8 mouse cellular contexts compared by ENCODE assay signal in genomic region chr15:100041267-100042047, GRCm38 (mm10). TPM values are rescaled to one million over a fixed set of nuclear protein-coding genes. Genes with fewer than 3 reads are reported as not detected.
DNase-seq lines count a peak whose midpoint lies in the region; ATAC-seq lines count a peak whose summit lies in the region.

No protein-coding gene starts in this region.

- no peaks in the 10 kb centered on the region for H3K9me3 ChIP-seq in liver, embryonic 16.5 days (replicated peaks; ENCODE audit: control insufficient read depth, low read length)

- peak overlapping the region; percentile 26 for H3K4me2 ChIP-seq in liver, embryonic 16.5 days (ENCODE audit: low read depth, low read length)

- H3K4me3 ChIP-seq in liver, embryonic 16.5 days (ENCODE audit: low read depth, low read length): no peak overlapping the region

- H3K27ac ChIP-seq in liver, embryonic 16.5 days (ENCODE audit: low read length): no peak overlapping the region

- DNase-seq in heart, adult 18-20 months: peak; percentile 31 to 41
- DNase-seq in heart, postnatal 25 days (ENCODE audit: low spot score): no peak
- peak; percentile 51 for DNase-seq in MEL-GATA-1-ER (ENCODE audit: extremely low read depth, low read depth)
- DNase-seq in retina, postnatal 1 day: peak; percentile 64
- DNase-seq in embryo, embryonic 9.5 days (ENCODE audit: extremely low spot score): no peak
- no peak for DNase-seq in layer of hippocampus, adult 9-10 months (ENCODE audit: low spot score)

- H3K9ac ChIP-seq in liver, embryonic 16.5 days (ENCODE audit: low read depth, low read length): no peak overlapping the region

- WGBS in liver, embryonic 16.5 days (ENCODE audit: insufficient replicate concordance): 24% methylated on average over 10 of the region's 10 CpGs

- H3K4me1 ChIP-seq in liver, embryonic 16.5 days (ENCODE audit: control insufficient read depth, low read depth, low read length): peaks cover 25% of the 10 kb centered on the region

- H3K27me3 ChIP-seq in liver, embryonic 16.5 days (ENCODE audit: control insufficient read depth, insufficient read depth, low read depth, low read length): peaks cover 14% of the 10 kb centered on the region

- ATAC-seq in granulocyte monocyte progenitor cell, adult 5-6 weeks (replicated peaks; ENCODE audit: poor library complexity, severe bottlenecking): peak; percentile 65
- no peak for ATAC-seq in liver, embryonic 16.5 days (ENCODE audit: low read depth)

- intact Hi-C loops in heart, postnatal 25 days (cut with DNase I): loop anchor here (5.0 kb wide), 1 partner anchor 41 kb away; no protein-coding TSS in a partner anchor

- H3K36me3 ChIP-seq in liver, embryonic 16.5 days (ENCODE audit: control insufficient read depth, insufficient read depth): no peaks in the 10 kb centered on the region

RNA-seq across cellular contexts. Expression of gene Dip2b, which starts 3.0 kb away (rescaled TPM):
- total RNA-seq in heart, adult 18-20 months (2021): 10 to 100 TPM; 19.4 to 20.2 TPM
- 10 to 100 TPM; 21.6 to 23.3 TPM for total RNA-seq in heart, postnatal 25 days (2021)
- 13.3 and 23.3 TPM in 2 replicates for total RNA-seq in granulocyte monocyte progenitor cell, adult 5-6 weeks (2014; fragmentation: Nextera tagmentation)
- 11.0 and 11.9 TPM in 2 replicates for total RNA-seq in granulocyte monocyte progenitor cell, adult 5-6 weeks (2017)
- 2.4 and 3.0 TPM in 2 replicates for polyA plus RNA-seq in liver, embryonic 16.5 days (2015; fragmentation: Nextera tagmentation; extraction: Ambion mirVana)

Comparison
In these comparisons a context has a peak if more than half of its experiments do, and no peak if none do; other contexts are left out.
1. DNase-seq: peak in heart, adult 18-20 months (2 of 2), MEL-GATA-1-ER (single experiment) and retina, postnatal 1 day (single experiment); none in heart, postnatal 25 days (single experiment), embryo, embryonic 9.5 days (single experiment) and layer of hippocampus, adult 9-10 months (single experiment).